Comparison of ENCODE assay signal across 8 mouse cellular contexts in the genomic region with DNA sequence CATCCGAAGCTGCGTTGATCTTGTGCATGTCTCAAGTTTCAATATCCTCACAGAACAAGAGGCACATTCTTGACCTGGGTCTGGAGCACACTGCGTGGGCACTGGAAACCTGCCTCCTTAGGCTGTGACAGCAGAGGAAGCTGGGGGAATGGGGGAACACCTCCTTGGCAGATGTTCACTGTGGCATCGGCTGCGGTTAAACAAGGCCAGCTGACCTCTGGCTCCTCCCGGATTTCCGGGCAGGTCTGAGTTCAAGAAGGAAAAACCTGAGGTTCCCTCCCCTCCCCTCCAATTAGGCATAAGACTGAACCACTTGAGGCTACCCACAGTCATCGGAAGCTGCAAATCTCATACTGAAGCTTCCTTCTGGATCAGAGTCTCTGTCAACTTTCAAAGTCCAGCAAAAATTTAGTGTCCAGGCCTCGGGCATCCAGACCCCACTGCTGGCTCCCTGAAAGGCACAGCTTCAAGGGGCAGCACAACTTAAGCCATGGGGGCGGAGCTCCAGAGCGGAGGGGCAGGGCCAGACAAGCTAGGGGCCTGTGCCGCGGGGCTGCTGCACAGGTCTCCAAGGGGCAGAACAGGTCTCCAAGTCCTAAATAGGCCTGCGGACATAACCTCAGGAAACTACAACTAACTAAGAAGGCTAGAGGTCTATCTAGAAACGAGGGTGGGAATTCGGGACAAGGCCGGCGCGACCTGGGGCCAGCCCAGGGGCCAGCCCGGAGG. TPM values are rescaled to one million over a fixed set of nuclear protein-coding genes. Genes with fewer than 3 reads are reported as not detected.
DNase-seq lines count a peak whose midpoint lies in the region; ATAC-seq and TF ChIP-seq lines count a peak whose summit lies in the region.

No protein-coding gene starts in this region.

- no peak for DNase-seq in heart, postnatal 4 days
- peak; percentile 57 for DNase-seq in ES-E14 (ENCODE audit: low read depth, low spot score)
- peak; percentile 6 to 83 for DNase-seq in kidney, postnatal 36 days
- no peak for DNase-seq in ovary, adult 18-20 months (ENCODE audit: low spot score)
- DNase-seq in right cerebral cortex, postnatal 10 days (ENCODE audit: low spot score in 2 of 2) = no peak

- H3K4me2 ChIP-seq in heart, embryonic 12.5 days = peak overlapping the region; percentile 94
- H3K4me2 ChIP-seq in midbrain, embryonic 13.5 days (replicated peaks) = peak overlapping the region; percentile 99

- H3K4me3 ChIP-seq in heart, embryonic 12.5 days = peak overlapping the region; percentile 94
- peak overlapping the region; percentile 51 to 88 for H3K4me3 ChIP-seq in ES-E14 (ENCODE audit: insufficient read depth in 1 of 2, low read depth in 1 of 2, low read length in 2 of 2, poor library complexity in 1 of 2, severe bottlenecking in 1 of 2)
- peak overlapping the region; percentile 74 for H3K4me3 ChIP-seq in midbrain, embryonic 13.5 days (replicated peaks)

- H3K9ac ChIP-seq in heart, embryonic 12.5 days = peak overlapping the region; percentile 21; the same call in 1 of the 2 replicates
- 0 out of 2 replicates have a peak overlapping the region, but pooled peaks have one; percentile 28 for H3K9ac ChIP-seq in ES-E14 (ENCODE audit: insufficient read depth, low read depth, low read length, poor library complexity, severe bottlenecking)
- no peak overlapping the region for H3K9ac ChIP-seq in midbrain, embryonic 13.5 days (replicated peaks)

- peak; percentile 40 for ATAC-seq in heart, embryonic 12.5 days (ENCODE audit: insufficient number of reproducible peaks, low FRiP score)
- peak; percentile 16 for ATAC-seq in erythroid progenitor cell, adult 5-6 weeks (replicated peaks; ENCODE audit: low FRiP score, poor library complexity, severe bottlenecking)
- ATAC-seq in midbrain, embryonic 13.5 days = peak; percentile 51

- no peaks in the 10 kb centered on the region for H3K9me3 ChIP-seq in heart, embryonic 12.5 days (replicated peaks)
- H3K9me3 ChIP-seq in ES-E14 (ENCODE audit: control insufficient read depth, insufficient read depth, low read depth, low read length) = no peaks in the 10 kb centered on the region
- H3K9me3 ChIP-seq in midbrain, embryonic 13.5 days = no peaks in the 10 kb centered on the region

- peaks cover 35% of the 10 kb centered on the region for H3K4me1 ChIP-seq in heart, embryonic 12.5 days (replicated peaks)
- peaks cover 2 to 19% of the 10 kb centered on the region in 2 experiments; a peak in 2 of 4 replicates for H3K4me1 ChIP-seq in ES-E14 (ENCODE audit: control insufficient read depth in 2 of 2, insufficient read depth in 2 of 2, low read length in 2 of 2, poor library complexity in 1 of 2)
- H3K4me1 ChIP-seq in midbrain, embryonic 13.5 days (replicated peaks) = peaks cover 39% of the 10 kb centered on the region

- H3K27ac ChIP-seq in heart, embryonic 12.5 days (ENCODE audit: poor library complexity, severe bottlenecking) = peak overlapping the region; percentile 84
- H3K27ac ChIP-seq in ES-E14 (ENCODE audit: insufficient read depth, low read depth, low read length, poor library complexity, severe bottlenecking) = no peak overlapping the region
- peak overlapping the region; percentile 73; the same call in 1 of the 2 replicates for H3K27ac ChIP-seq in midbrain, embryonic 13.5 days

- 10% methylated on average over 20 of the region's 20 CpGs for WGBS in heart, embryonic 12.5 days
- 15% methylated on average over 20 of the region's 20 CpGs for WGBS in midbrain, embryonic 13.5 days

- in situ Hi-C loops in ES-E14 (cut with MboI; ENCODE audit: low sequenced_read_pairs in 2 of 2, unreplicated experiment in 2 of 2) = no loop called here

- no peaks in the 10 kb centered on the region for H3K36me3 ChIP-seq in heart, embryonic 12.5 days
- H3K36me3 ChIP-seq in ES-E14 (ENCODE audit: control insufficient read depth, insufficient read depth, low read length, poor library complexity, severe bottlenecking) = no peaks in the 10 kb centered on the region
- H3K36me3 ChIP-seq in midbrain, embryonic 13.5 days = no peaks in the 10 kb centered on the region

- no peaks in the 10 kb centered on the region for H3K27me3 ChIP-seq in heart, embryonic 12.5 days (replicated peaks)
- H3K27me3 ChIP-seq in midbrain, embryonic 13.5 days = peaks cover 31% of the 10 kb centered on the region

TF ChIP-seq in ES-E14, 5 proteins besides CTCF, POLR2A, EP300 and RAD21:
- TF ChIP-seq ZNF384 (IDR thresholded peaks at IDR 0.05; ENCODE audit: low read depth, low read length) = no peak
- no peak for TF ChIP-seq MAFK (IDR thresholded peaks at IDR 0.05; ENCODE audit: insufficient read depth, low read depth, low read length)
- no peak for TF ChIP-seq ZC3H11A (IDR thresholded peaks at IDR 0.05; ENCODE audit: borderline replicate concordance, low read depth, low read length)
- TF ChIP-seq HCFC1 (IDR thresholded peaks at IDR 0.05; ENCODE audit: borderline replicate concordance, insufficient read depth, low read length) = no peak
- TF ChIP-seq CHD2 (IDR thresholded peaks at IDR 0.05; ENCODE audit: low read depth, low read length) = no peak

RNA-seq across cellular contexts. Expression of a gene that starts 1.2 kb away (rescaled TPM):
- polyA plus RNA-seq in heart, embryonic 12.5 days (2016; fragmentation: Nextera tagmentation; extraction: Ambion mirVana) = 8.0 and 9.2 TPM in 2 replicates
- 10 to 100 TPM; 45.7 to 47.0 TPM for total RNA-seq in heart, postnatal 4 days (2021)
- 7.8 and 8.5 TPM in 2 replicates for total RNA-seq in ES-E14 (2012; rRNA removed)
- 176 and 254 TPM in 2 replicates for total RNA-seq in erythroid progenitor cell, adult 5-6 weeks (2015; ENCODE audit: low replicate concordance)
- total RNA-seq in erythroid progenitor cell, adult 5-6 weeks (2017; ENCODE audit: low replicate concordance) = 303 and 467 TPM in 2 replicates
- polyA plus RNA-seq in midbrain, embryonic 13.5 days (2015; fragmentation: Nextera tagmentation; extraction: Ambion mirVana) = 1.5 and 2.1 TPM in 2 replicates

Comparison
In these comparisons a context has a peak if more than half of its experiments do, and no peak if none do; other contexts are left out.
1. DNase-seq: peak in ES-E14 (single experiment) and kidney, postnatal 36 days (2 of 2); none in heart, postnatal 4 days (single experiment), ovary, adult 18-20 months (single experiment) and right cerebral cortex, postnatal 10 days (0 of 2).
2. Peak in every context shown above with its lines, with median percentiles within 50 percentile points of each other: ATAC-seq and H3K4me3 ChIP-seq.